9 mouse cellular contexts compared by ENCODE assay signal in the genomic region with DNA sequence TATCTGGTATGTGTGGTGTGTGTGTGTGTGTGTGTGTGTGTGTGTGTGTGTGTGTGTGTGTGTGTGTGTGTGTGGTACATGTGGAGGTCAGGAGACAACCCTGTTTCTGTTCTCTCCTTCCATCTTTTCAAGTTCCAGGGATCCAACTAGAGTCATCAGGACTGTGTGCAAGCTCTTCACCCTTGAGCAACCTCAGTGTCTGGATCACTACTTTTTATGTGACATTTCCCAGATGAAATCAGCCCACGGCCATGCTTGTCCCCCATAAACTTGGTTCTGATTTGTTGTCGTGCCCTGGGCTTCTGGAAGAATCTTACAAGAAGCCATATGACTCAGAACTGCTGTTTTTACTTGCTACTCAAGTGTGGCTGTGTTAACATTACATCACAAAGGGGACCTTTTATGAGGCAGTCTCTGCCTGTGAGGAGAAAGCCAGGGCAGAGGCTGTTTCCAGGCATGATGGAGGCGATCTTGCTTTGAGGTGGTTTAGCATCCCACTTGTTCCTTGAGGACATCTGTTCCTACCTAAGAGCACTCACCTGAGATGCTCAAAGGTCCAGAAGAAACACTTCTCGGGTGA. TPM values are rescaled to one million over a fixed set of nuclear protein-coding genes. Genes with fewer than 3 reads are reported as not detected.
DNase-seq lines count a peak whose midpoint lies in the region; ATAC-seq and TF ChIP-seq lines count a peak whose summit lies in the region.
"Had no signal": no experiment of that assay in that cellular context is flagged by ENCODE, and none has a peak within 500 bp of the region (broad histone marks: within the 10 kb centered on the region; RNA-seq: fewer than 3 reads in every experiment).

A gene (plus strand): TSS at position 428 of the 580 bp plus-strand sequence.

- no peak for ATAC-seq in forebrain, embryonic 11.5 days (replicated peaks; ENCODE audit: low FRiP score)
- ATAC-seq in forebrain, embryonic 14.5 days, result no peak
- ATAC-seq in limb, embryonic 11.5 days (ENCODE audit: insufficient number of reproducible peaks, low FRiP score, low TSS enrichment, low read depth), result no peak

- no peaks in the 10 kb centered on the region for H3K36me3 ChIP-seq in forebrain, embryonic 11.5 days (ENCODE audit: control insufficient read depth, insufficient read depth, low read length)
- H3K36me3 ChIP-seq in forebrain, embryonic 14.5 days (ENCODE audit: control insufficient read depth, insufficient read depth, low read length), result no peaks in the 10 kb centered on the region
- H3K36me3 ChIP-seq in embryonic facial prominence, embryonic 10.5 days (replicated peaks), result no peaks in the 10 kb centered on the region
- no peaks in the 10 kb centered on the region for H3K36me3 ChIP-seq in limb, embryonic 11.5 days (ENCODE audit: control insufficient read depth, insufficient read depth, low read length)
- H3K36me3 ChIP-seq: liver, embryonic 15.5 days had no signal

- no peak within 1 kb of the TSS for H3K4me2 ChIP-seq in forebrain, embryonic 11.5 days (ENCODE audit: low read depth, low read length, severe bottlenecking)
- H3K4me2 ChIP-seq in forebrain, embryonic 14.5 days (ENCODE audit: low read length), result no peak within 1 kb of the TSS
- no peak within 1 kb of the TSS for H3K4me2 ChIP-seq in limb, embryonic 11.5 days (ENCODE audit: low read depth, severe bottlenecking)
- H3K4me2 ChIP-seq: liver, embryonic 15.5 days had no signal

- WGBS in forebrain, embryonic 11.5 days, result 78% methylated on average over 4 of the region's 4 CpGs
- WGBS in forebrain, embryonic 14.5 days, result 74% methylated on average over 4 of the region's 4 CpGs
- 77% methylated on average over 4 of the region's 4 CpGs for WGBS in embryonic facial prominence, embryonic 10.5 days
- WGBS in limb, embryonic 11.5 days, result 64% methylated on average over 4 of the region's 4 CpGs

- H3K4me1 ChIP-seq in forebrain, embryonic 11.5 days (replicated peaks; ENCODE audit: control insufficient read depth, insufficient read depth, low read length), result no peaks in the 10 kb centered on the region
- H3K4me1 ChIP-seq in forebrain, embryonic 14.5 days (ENCODE audit: control insufficient read depth, insufficient read depth, low read length), result no peaks in the 10 kb centered on the region
- H3K4me1 ChIP-seq in embryonic facial prominence, embryonic 10.5 days, result no peaks in the 10 kb centered on the region
- no peaks in the 10 kb centered on the region for H3K4me1 ChIP-seq in limb, embryonic 11.5 days (ENCODE audit: control insufficient read depth, insufficient read depth, low read length)

- no peak for DNase-seq in forebrain, embryonic 11.5 days (ENCODE audit: low spot score)
- DNase-seq in forebrain, embryonic 14.5 days (ENCODE audit: low spot score), result no peak
- DNase-seq in left cerebral cortex, adult 2 months (ENCODE audit: extremely low spot score in 1 of 2, low spot score in 2 of 2), result no peak
- no peak for DNase-seq in left cerebral cortex, adult 11 months (ENCODE audit: low spot score)
- DNase-seq in embryonic facial prominence, embryonic 10.5 days (ENCODE audit: low spot score), result no peak
- DNase-seq in limb, embryonic 11.5 days (ENCODE audit: low spot score), result no peak
- no peak for DNase-seq in right cerebral cortex, postnatal 10 days (ENCODE audit: low spot score in 2 of 2)
- no peak for DNase-seq in gastrocnemius, postnatal 25 days

- no peak for TF ChIP-seq CTCF in left cerebral cortex, adult 2 months (IDR thresholded peaks at IDR 0.05)

- no peak within 1 kb of the TSS for H3K27ac ChIP-seq in forebrain, embryonic 11.5 days (ENCODE audit: low read depth, low read length)
- H3K27ac ChIP-seq in forebrain, embryonic 14.5 days (ENCODE audit: low read depth, low read length), result no peak within 1 kb of the TSS
- H3K27ac ChIP-seq in left cerebral cortex, adult 2 months, result no peak within 1 kb of the TSS
- H3K27ac ChIP-seq in embryonic facial prominence, embryonic 10.5 days (replicated peaks), result no peak within 1 kb of the TSS
- H3K27ac ChIP-seq in limb, embryonic 11.5 days (replicated peaks; ENCODE audit: low read depth, low read length), result no peak within 1 kb of the TSS
- H3K27ac ChIP-seq: liver, embryonic 15.5 days had no signal

- H3K27me3 ChIP-seq in forebrain, embryonic 11.5 days (ENCODE audit: control insufficient read depth, insufficient read depth, low read length), result no peaks in the 10 kb centered on the region
- no peaks in the 10 kb centered on the region for H3K27me3 ChIP-seq in forebrain, embryonic 14.5 days (replicated peaks; ENCODE audit: control insufficient read depth, insufficient read depth, low read length)
- H3K27me3 ChIP-seq in embryonic facial prominence, embryonic 10.5 days (replicated peaks; ENCODE audit: low read depth, poor library complexity, severe bottlenecking), result no peaks in the 10 kb centered on the region
- H3K27me3 ChIP-seq in limb, embryonic 11.5 days (ENCODE audit: control insufficient read depth, insufficient read depth, low read length), result no peaks in the 10 kb centered on the region

- H3K4me3 ChIP-seq in forebrain, embryonic 11.5 days (ENCODE audit: low read depth, low read length), result no peak within 1 kb of the TSS
- H3K4me3 ChIP-seq in forebrain, embryonic 14.5 days (ENCODE audit: low read depth, low read length), result no peak within 1 kb of the TSS
- H3K4me3 ChIP-seq in left cerebral cortex, adult 2 months, result no peak within 1 kb of the TSS
- no peak within 1 kb of the TSS for H3K4me3 ChIP-seq in embryonic facial prominence, embryonic 10.5 days
- no peak within 1 kb of the TSS for H3K4me3 ChIP-seq in limb, embryonic 11.5 days (ENCODE audit: low read depth, low read length)
- H3K4me3 ChIP-seq: liver, embryonic 15.5 days had no signal

- intact Hi-C loops in left cerebral cortex, adult 2 months (cut with DNase I), result no loop called here

- H3K9me3 ChIP-seq in forebrain, embryonic 11.5 days (ENCODE audit: control insufficient read depth, low read length), result no peaks in the 10 kb centered on the region
- H3K9me3 ChIP-seq in forebrain, embryonic 14.5 days (replicated peaks; ENCODE audit: control insufficient read depth, low read length), result no peaks in the 10 kb centered on the region
- H3K9me3 ChIP-seq in embryonic facial prominence, embryonic 10.5 days, result no peaks in the 10 kb centered on the region
- no peaks in the 10 kb centered on the region for H3K9me3 ChIP-seq in limb, embryonic 11.5 days (ENCODE audit: control insufficient read depth, low read length)
- H3K9me3 ChIP-seq: liver, embryonic 15.5 days had no signal

- no peak within 1 kb of the TSS for H3K9ac ChIP-seq in forebrain, embryonic 11.5 days (ENCODE audit: low read length)
- H3K9ac ChIP-seq in forebrain, embryonic 14.5 days (ENCODE audit: low read length), result no peak within 1 kb of the TSS
- no peak within 1 kb of the TSS for H3K9ac ChIP-seq in limb, embryonic 11.5 days (ENCODE audit: low read length)
- H3K9ac ChIP-seq: liver, embryonic 15.5 days had no signal

RNA-seq across cellular contexts. Expression of the gene that starts here (rescaled TPM):
- 15.0 and 16.8 TPM in 2 replicates for polyA plus RNA-seq in forebrain, embryonic 11.5 days (2014; fragmentation: Nextera tagmentation; extraction: Ambion mirVana)
- polyA plus RNA-seq in forebrain, embryonic 14.5 days (2014; fragmentation: Nextera tagmentation; extraction: Ambion mirVana), result 4.5 and 4.6 TPM in 2 replicates
- total RNA-seq in left cerebral cortex, adult 2 months (2021), result 10 to 100 TPM; 54.1 to 54.3 TPM
- polyA plus RNA-seq in embryonic facial prominence, embryonic 10.5 days (2016; fragmentation: Nextera tagmentation; extraction: Ambion mirVana), result 11.8 and 13.0 TPM in 2 replicates
- polyA plus RNA-seq in limb, embryonic 11.5 days (2014; fragmentation: Nextera tagmentation; extraction: Ambion mirVana), result 16.1 and 20.2 TPM in 2 replicates
- 1 to 10 TPM; 6.2 to 7.7 TPM for total RNA-seq in gastrocnemius, postnatal 25 days (2021)

Comparison
In these comparisons a context has a peak if more than half of its experiments do, and no peak if none do; other contexts are left out.
1. RNA of the gene that starts here (total RNA-seq): 54.1 to 54.3 TPM in left cerebral cortex, adult 2 months; 6.2 to 7.7 TPM in gastrocnemius, postnatal 25 days; every median in the first group is over 4 times any median in the second.